10 mouse cellular contexts compared by ENCODE assay signal in genomic region chr1:58587491-58587890, GRCm38 (mm10). TPM values are rescaled to one million over a fixed set of nuclear protein-coding genes. Genes with fewer than 3 reads are reported as not detected.
DNase-seq lines count a peak whose midpoint lies in the region; ATAC-seq lines count a peak whose summit lies in the region.
"Had no signal": no experiment of that assay in that cellular context is flagged by ENCODE, and none has a peak within 500 bp of the region (broad histone marks: within the 10 kb centered on the region; RNA-seq: fewer than 3 reads in every experiment).

No protein-coding gene starts in this region.

- no peaks in the 10 kb centered on the region for H3K4me1 ChIP-seq in embryonic facial prominence, embryonic 11.5 days (ENCODE audit: control insufficient read depth, insufficient read depth, low read length)
- peaks cover 13% of the 10 kb centered on the region for H3K4me1 ChIP-seq in hindbrain, embryonic 13.5 days (replicated peaks)
- H3K4me1 ChIP-seq in midbrain, embryonic 12.5 days = peaks cover 12% of the 10 kb centered on the region

- no peaks in the 10 kb centered on the region for H3K36me3 ChIP-seq in embryonic facial prominence, embryonic 11.5 days (replicated peaks; ENCODE audit: control insufficient read depth, insufficient read depth, low read depth, low read length)
- peaks cover 11% of the 10 kb centered on the region for H3K36me3 ChIP-seq in hindbrain, embryonic 13.5 days
- peaks cover 8% of the 10 kb centered on the region; the same call in 1 of the 2 replicates for H3K36me3 ChIP-seq in midbrain, embryonic 12.5 days

- DNase-seq in kidney, adult 9 months = peak; percentile 56
- no peak for DNase-seq in kidney, postnatal 10 days
- DNase-seq in embryonic facial prominence, embryonic 11.5 days (ENCODE audit: low spot score) = no peak
- no peak for DNase-seq in adrenal gland, adult 2 months
- no peak for DNase-seq in urinary bladder, adult 2 months (ENCODE audit: low spot score)
- no peak for DNase-seq in right cerebral cortex, postnatal 25 days
- DNase-seq: cerebellum, adult 2 months; thymus, postnatal 4 days had no signal

- no peak for ATAC-seq in embryonic facial prominence, embryonic 11.5 days (replicated peaks; ENCODE audit: insufficient number of reproducible peaks, low FRiP score, low TSS enrichment, low read depth)
- ATAC-seq in hindbrain, embryonic 13.5 days (ENCODE audit: low FRiP score) = no peak
- ATAC-seq in midbrain, embryonic 12.5 days (ENCODE audit: low FRiP score, low read depth) = no peak

- no peak overlapping the region; the same call in 1 of the 2 replicates for H3K4me2 ChIP-seq in embryonic facial prominence, embryonic 11.5 days (ENCODE audit: low read depth, low read length)
- H3K4me2 ChIP-seq in hindbrain, embryonic 13.5 days = peak overlapping the region; percentile 74
- peak overlapping the region; percentile 82 for H3K4me2 ChIP-seq in midbrain, embryonic 12.5 days (replicated peaks)

- peak overlapping the region; percentile 82 for H3K4me3 ChIP-seq in embryonic facial prominence, embryonic 11.5 days (ENCODE audit: low read depth, low read length)
- H3K4me3 ChIP-seq in hindbrain, embryonic 13.5 days = peak overlapping the region; percentile 69
- peak overlapping the region; percentile 90; the same call in 1 of the 2 replicates for H3K4me3 ChIP-seq in midbrain, embryonic 12.5 days

- no peak overlapping the region for H3K9ac ChIP-seq in embryonic facial prominence, embryonic 11.5 days (replicated peaks; ENCODE audit: low read length)
- peak overlapping the region; percentile 89; the same call in 1 of the 2 replicates for H3K9ac ChIP-seq in hindbrain, embryonic 13.5 days
- H3K9ac ChIP-seq in midbrain, embryonic 12.5 days (replicated peaks) = no peak overlapping the region

- 83% methylated on average over 1 of the region's 1 CpGs for WGBS in embryonic facial prominence, embryonic 11.5 days
- 91% methylated on average over 1 of the region's 1 CpGs for WGBS in hindbrain, embryonic 13.5 days
- WGBS in midbrain, embryonic 12.5 days = 86% methylated on average over 1 of the region's 1 CpGs

- H3K27me3 ChIP-seq in embryonic facial prominence, embryonic 11.5 days (ENCODE audit: control insufficient read depth, insufficient read depth, low read length) = no peaks in the 10 kb centered on the region
- no peaks in the 10 kb centered on the region for H3K27me3 ChIP-seq in hindbrain, embryonic 13.5 days
- H3K27me3 ChIP-seq in midbrain, embryonic 12.5 days = no peaks in the 10 kb centered on the region

- H3K9me3 ChIP-seq in embryonic facial prominence, embryonic 11.5 days (replicated peaks; ENCODE audit: control insufficient read depth, low read length) = no peaks in the 10 kb centered on the region
- H3K9me3 ChIP-seq in hindbrain, embryonic 13.5 days = no peaks in the 10 kb centered on the region
- no peaks in the 10 kb centered on the region for H3K9me3 ChIP-seq in midbrain, embryonic 12.5 days

- no peak overlapping the region for H3K27ac ChIP-seq in embryonic facial prominence, embryonic 11.5 days (replicated peaks; ENCODE audit: low read depth, low read length)
- no peak overlapping the region for H3K27ac ChIP-seq in hindbrain, embryonic 13.5 days
- no peak overlapping the region for H3K27ac ChIP-seq in midbrain, embryonic 12.5 days (replicated peaks)

RNA-seq across cellular contexts. Expression of gene Ndufb3, which starts 1.3 kb away (rescaled TPM):
- polyA plus RNA-seq in embryonic facial prominence, embryonic 11.5 days (2014; fragmentation: Nextera tagmentation; extraction: Ambion mirVana) = 152 and 162 TPM in 2 replicates
- polyA plus RNA-seq in hindbrain, embryonic 13.5 days (2015; fragmentation: Nextera tagmentation; extraction: Ambion mirVana) = 199 and 210 TPM in 2 replicates
- polyA plus RNA-seq in midbrain, embryonic 12.5 days (2016; fragmentation: Nextera tagmentation; extraction: Ambion mirVana) = 146 and 161 TPM in 2 replicates
- total RNA-seq in adrenal gland, adult 2 months (2021) = 100 to 1,000 TPM in 1 of 2 experiments, 10 to 100 TPM in 1; 97.8 to 181 TPM
- 8.1 and 12.8 TPM in 2 replicates for polyA plus RNA-seq in adrenal gland, adult 2 months (2012; rRNA removed)
- 176 and 214 TPM in 2 replicates for polyA plus RNA-seq in urinary bladder, adult 2 months (2012; rRNA removed)

RNA-seq across cellular contexts. Expression of gene Fam126b, which starts 1.4 kb away (rescaled TPM):
- polyA plus RNA-seq in embryonic facial prominence, embryonic 11.5 days (2014; fragmentation: Nextera tagmentation; extraction: Ambion mirVana) = 6.1 and 6.3 TPM in 2 replicates
- polyA plus RNA-seq in hindbrain, embryonic 13.5 days (2015; fragmentation: Nextera tagmentation; extraction: Ambion mirVana) = 9.9 and 13.5 TPM in 2 replicates
- polyA plus RNA-seq in midbrain, embryonic 12.5 days (2016; fragmentation: Nextera tagmentation; extraction: Ambion mirVana) = 9.9 and 10.5 TPM in 2 replicates
- total RNA-seq in adrenal gland, adult 2 months (2021) = 10 to 100 TPM; 40.0 to 48.8 TPM
- polyA plus RNA-seq in adrenal gland, adult 2 months (2012; rRNA removed) = 0.57 and 0.65 TPM in 2 replicates
- 5.3 and 5.7 TPM in 2 replicates for polyA plus RNA-seq in urinary bladder, adult 2 months (2012; rRNA removed)

Comparison
In these comparisons a context has a peak if more than half of its experiments do, and no peak if none do; other contexts are left out.
1. RNA of gene Ndufb3, which starts 1.3 kb away (polyA plus RNA-seq): 176 to 214 TPM in urinary bladder, adult 2 months, 199 to 210 TPM in hindbrain, embryonic 13.5 days, 152 to 162 TPM in embryonic facial prominence, embryonic 11.5 days and 146 to 161 TPM in midbrain, embryonic 12.5 days; 8.1 to 12.8 TPM in adrenal gland, adult 2 months; every median in the first group is over 10 times any median in the second.
2. Peak in every context shown above with its lines, with median percentiles within 50 percentile points of each other: H3K4me3 ChIP-seq.